Mouse (Mus musculus): ENCODE results near the gene Gabrp. TPM values are rescaled to one million over a fixed set of nuclear protein-coding genes. Genes with fewer than 3 reads are reported as not detected.

The Gabrp gene
- total and polyA plus RNA-seq, 2 experiments from 2014 or later, result not detected

DNA sequence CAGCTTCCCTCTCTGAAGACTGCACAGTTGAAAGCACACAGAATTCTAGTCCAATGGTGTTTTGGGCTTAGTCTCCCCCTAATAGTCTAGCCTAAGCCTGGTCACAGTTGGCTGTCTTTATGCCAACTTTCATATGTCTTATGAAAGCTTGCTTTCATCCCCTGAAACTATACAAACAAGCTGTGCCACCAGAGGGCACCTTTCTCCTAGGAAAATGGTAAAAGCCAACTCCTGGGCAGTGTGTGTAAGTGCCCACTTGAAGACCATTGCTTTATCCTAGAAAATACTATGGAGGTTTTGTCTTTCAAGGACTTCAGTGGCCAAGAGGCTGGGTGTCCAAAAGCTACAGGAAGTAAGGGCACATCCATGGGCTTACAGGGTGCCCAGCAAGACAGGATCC is 8.3 kb downstream of the Gabrp start:
- Histone ChIP-seq H3K4me1 (ENCODE audit: control insufficient read depth, insufficient read depth) (no peaks in the 10 kb centered on the region), H3K36me3 (replicated peaks; ENCODE audit: control insufficient read depth, insufficient read depth, low read length) (no peaks in the 10 kb centered on the region), H3K9ac (replicated peaks; ENCODE audit: low read depth, low read length) (no peak overlapping the region), H3K9me3 (replicated peaks; ENCODE audit: control insufficient read depth, low read length) (no peaks in the 10 kb centered on the region), H3K27me3 (ENCODE audit: control insufficient read depth, insufficient read depth, low read length) (no peaks in the 10 kb centered on the region), H3K27ac (ENCODE audit: low read depth) (no peak overlapping the region), H3K4me2 (ENCODE audit: low read depth, low read length) (no peak overlapping the region), H3K4me3 (ENCODE audit: low read depth, low read length) (no peak overlapping the region)
- TF ChIP-seq EP300 (IDR thresholded peaks at IDR 0.05; ENCODE audit: low read depth), result no peak
- peak; percentile 17 for TF ChIP-seq CTCF (IDR thresholded peaks at IDR 0.05; ENCODE audit: low read depth)
- DNase-seq (ENCODE audit: low spot score), result no peak
- no peak for ATAC-seq (ENCODE audit: insufficient read depth, low read depth)

DNA sequence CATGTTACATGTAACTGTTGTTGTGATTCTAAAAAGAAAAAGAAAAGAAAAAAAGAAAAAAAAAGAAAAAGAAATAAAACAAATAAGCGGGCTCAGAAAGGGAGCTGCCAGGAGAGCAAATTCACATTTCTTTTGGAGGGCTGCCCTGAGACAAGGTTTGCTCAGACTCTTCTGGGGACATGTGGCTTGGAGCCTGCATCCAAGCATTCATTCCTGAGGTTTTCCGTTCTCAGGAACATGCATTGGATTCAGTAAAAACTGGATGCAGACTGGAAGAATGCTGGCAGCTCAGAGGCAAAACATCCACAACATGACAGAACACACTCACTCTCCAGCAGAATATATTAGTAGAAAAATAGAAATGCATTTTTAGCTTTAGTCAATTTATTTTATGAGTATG is 14.8 kb downstream of the Gabrp start:
- TF ChIP-seq EP300 (IDR thresholded peaks at IDR 0.05; ENCODE audit: low read depth) (no peak), CTCF (IDR thresholded peaks at IDR 0.05; ENCODE audit: low read depth) (no peak)
- H3K4me2 ChIP-seq (ENCODE audit: low read depth, low read length), result no peak overlapping the region
- no peaks in the 10 kb centered on the region for H3K9me3 ChIP-seq (replicated peaks; ENCODE audit: control insufficient read depth, low read length)
- no peak overlapping the region for H3K27ac ChIP-seq (ENCODE audit: low read depth)
- H3K4me1 ChIP-seq (ENCODE audit: control insufficient read depth, insufficient read depth), result no peaks in the 10 kb centered on the region
- ATAC-seq (ENCODE audit: insufficient read depth, low read depth) (no peak), DNase-seq (ENCODE audit: low spot score) (no peak)
- no peak overlapping the region for H3K9ac ChIP-seq (replicated peaks; ENCODE audit: low read depth, low read length)
- no peaks in the 10 kb centered on the region for H3K27me3 ChIP-seq (ENCODE audit: control insufficient read depth, insufficient read depth, low read length)
- H3K36me3 ChIP-seq (replicated peaks; ENCODE audit: control insufficient read depth, insufficient read depth, low read length), result no peaks in the 10 kb centered on the region
- 71% methylated on average over 2 of the region's 2 CpGs for WGBS
- no peak overlapping the region for H3K4me3 ChIP-seq (ENCODE audit: low read depth, low read length)

DNA sequence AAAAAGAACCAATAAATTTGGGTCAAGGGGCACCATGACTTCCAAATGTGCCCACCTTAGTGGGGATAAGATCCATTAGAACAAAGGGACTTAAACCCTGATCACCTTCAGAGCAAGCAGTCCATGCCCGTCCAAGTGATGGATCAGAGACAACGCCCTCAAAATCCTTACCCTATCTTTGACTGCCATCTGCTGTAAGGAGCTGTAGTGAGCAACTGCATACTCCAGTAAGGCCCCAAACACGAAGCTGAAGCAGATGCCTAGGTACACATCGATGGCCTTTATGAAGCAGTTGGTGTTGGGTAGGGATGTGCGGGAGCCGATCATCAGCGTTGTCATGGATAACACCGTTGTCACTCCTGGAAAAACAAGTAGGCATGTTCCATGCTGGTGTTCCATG is 24.6 kb downstream of the Gabrp start:
- no peaks in the 10 kb centered on the region for H3K27me3 ChIP-seq (ENCODE audit: control insufficient read depth, insufficient read depth, low read length)
- H3K27ac ChIP-seq (ENCODE audit: low read depth), result no peak overlapping the region
- H3K4me2 ChIP-seq (ENCODE audit: low read depth, low read length), result no peak overlapping the region
- H3K4me1 ChIP-seq (ENCODE audit: control insufficient read depth, insufficient read depth), result no peaks in the 10 kb centered on the region
- no peak for ATAC-seq (ENCODE audit: insufficient read depth, low read depth)
- no peaks in the 10 kb centered on the region for H3K36me3 ChIP-seq (replicated peaks; ENCODE audit: control insufficient read depth, insufficient read depth, low read length)
- TF ChIP-seq CTCF (IDR thresholded peaks at IDR 0.05; ENCODE audit: low read depth), result peak; percentile 38
- no peak for TF ChIP-seq EP300 (IDR thresholded peaks at IDR 0.05; ENCODE audit: low read depth)
- no peaks in the 10 kb centered on the region for H3K9me3 ChIP-seq (replicated peaks; ENCODE audit: control insufficient read depth, low read length)
- no peak for DNase-seq (ENCODE audit: low spot score)
- 72% methylated on average over 8 of the region's 8 CpGs for WGBS
- H3K4me3 ChIP-seq (ENCODE audit: low read depth, low read length), result no peak overlapping the region
- no peak overlapping the region for H3K9ac ChIP-seq (replicated peaks; ENCODE audit: low read depth, low read length)

DNA sequence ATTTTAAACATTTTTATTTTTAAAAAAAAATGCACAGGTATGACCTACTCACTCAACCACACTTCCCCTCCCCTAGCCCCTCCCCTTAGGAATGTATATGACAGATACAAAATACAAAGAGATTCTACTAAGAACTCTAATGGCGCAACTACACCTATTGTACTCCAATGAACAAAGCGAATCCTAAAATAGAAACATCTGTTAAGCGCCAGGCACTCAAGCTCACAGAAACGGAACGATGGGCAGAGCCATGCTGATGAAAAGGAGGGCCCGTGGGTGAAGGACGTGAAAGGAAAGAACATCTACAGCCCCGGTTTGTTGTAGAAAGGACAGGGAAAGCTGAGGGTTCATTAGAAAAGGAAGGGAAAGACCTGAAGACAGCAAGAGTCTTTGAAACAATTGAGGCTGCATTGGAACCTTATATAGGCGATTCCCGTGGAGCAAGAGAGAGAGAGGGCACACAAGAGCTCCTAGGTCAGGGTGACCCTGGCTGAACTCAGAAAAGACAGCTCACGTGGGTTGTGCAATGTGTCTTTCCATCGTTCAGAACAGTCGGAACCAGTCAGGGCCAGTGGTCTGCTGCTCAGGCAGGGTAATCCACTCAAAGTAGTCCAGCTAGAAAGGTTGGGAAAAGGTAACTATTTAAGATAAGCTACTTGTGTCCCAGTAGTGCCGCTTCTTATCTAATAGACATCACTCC is 27.7 kb downstream of the Gabrp start:
- 39% methylated on average over 14 of the region's 14 CpGs for WGBS
- Histone ChIP-seq H3K4me3 (ENCODE audit: low read depth, low read length) (no peak overlapping the region), H3K27me3 (ENCODE audit: control insufficient read depth, insufficient read depth, low read length) (no peaks in the 10 kb centered on the region), H3K4me2 (ENCODE audit: low read depth, low read length) (peak overlapping the region; percentile 22), H3K27ac (ENCODE audit: low read depth) (no peak overlapping the region), H3K4me1 (ENCODE audit: control insufficient read depth, insufficient read depth) (no peaks in the 10 kb centered on the region), H3K9ac (replicated peaks; ENCODE audit: low read depth, low read length) (no peak overlapping the region), H3K9me3 (replicated peaks; ENCODE audit: control insufficient read depth, low read length) (no peaks in the 10 kb centered on the region), H3K36me3 (replicated peaks; ENCODE audit: control insufficient read depth, insufficient read depth, low read length) (no peaks in the 10 kb centered on the region)
- peak; percentile 39; the same call in 1 of the 2 replicates for ATAC-seq (ENCODE audit: insufficient read depth, low read depth)
- TF ChIP-seq CTCF (IDR thresholded peaks at IDR 0.05; ENCODE audit: low read depth) (no peak), EP300 (IDR thresholded peaks at IDR 0.05; ENCODE audit: low read depth) (no peak)
- DNase-seq (ENCODE audit: low spot score), result peak; percentile 7

DNA sequence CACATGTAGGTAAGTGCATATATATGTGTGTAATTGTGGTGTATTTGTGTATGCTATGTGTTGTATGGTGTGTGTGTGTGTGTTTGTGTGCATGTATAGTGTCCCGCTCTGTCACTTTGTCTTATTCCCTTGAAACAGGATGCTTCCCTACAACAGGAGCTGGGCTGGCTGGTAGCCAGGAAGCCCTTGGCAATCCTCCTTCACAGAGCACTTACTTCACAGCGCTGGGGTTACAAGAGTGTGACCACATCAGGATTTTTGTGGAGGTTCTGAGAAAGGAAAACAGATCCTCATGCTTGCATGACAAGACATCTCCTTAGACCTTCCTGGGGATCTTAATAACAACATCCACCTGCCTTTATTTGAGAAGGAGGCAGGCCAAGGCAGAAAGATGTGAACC is 31.4 kb downstream of the Gabrp start:
- 35% methylated on average over 2 of the region's 2 CpGs for WGBS
- ATAC-seq (ENCODE audit: insufficient read depth, low read depth) (no peak), DNase-seq (ENCODE audit: low spot score) (no peak)
- no peak overlapping the region for H3K4me2 ChIP-seq (ENCODE audit: low read depth, low read length)
- H3K27ac ChIP-seq (ENCODE audit: low read depth), result no peak overlapping the region
- H3K9ac ChIP-seq (replicated peaks; ENCODE audit: low read depth, low read length), result no peak overlapping the region
- no peaks in the 10 kb centered on the region for H3K36me3 ChIP-seq (replicated peaks; ENCODE audit: control insufficient read depth, insufficient read depth, low read length)
- no peak overlapping the region for H3K4me3 ChIP-seq (ENCODE audit: low read depth, low read length)
- TF ChIP-seq CTCF (IDR thresholded peaks at IDR 0.05; ENCODE audit: low read depth) (no peak), EP300 (IDR thresholded peaks at IDR 0.05; ENCODE audit: low read depth) (no peak)
- H3K9me3 ChIP-seq (replicated peaks; ENCODE audit: control insufficient read depth, low read length), result no peaks in the 10 kb centered on the region
- H3K4me1 ChIP-seq (ENCODE audit: control insufficient read depth, insufficient read depth), result no peaks in the 10 kb centered on the region
- no peaks in the 10 kb centered on the region for H3K27me3 ChIP-seq (ENCODE audit: control insufficient read depth, insufficient read depth, low read length)

DNA sequence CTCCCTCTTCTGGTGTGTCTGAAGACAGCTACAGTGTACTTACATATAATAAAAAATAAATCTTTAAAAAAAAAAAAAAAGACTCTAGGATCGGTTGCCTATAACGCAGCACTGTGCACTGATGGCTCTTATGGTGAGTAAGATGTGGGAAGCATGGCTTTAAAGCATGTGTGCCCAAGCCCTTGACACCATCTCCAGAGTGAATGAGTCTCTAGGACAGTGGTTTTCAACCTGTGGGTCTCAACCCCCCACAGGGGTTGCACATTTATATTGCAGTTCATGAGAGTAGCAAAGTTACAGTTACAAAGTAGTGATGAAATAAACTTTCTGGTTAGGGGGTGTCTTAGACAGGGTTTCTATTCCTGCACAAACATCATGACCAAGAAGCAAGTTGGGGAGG is 33.8 kb downstream of the Gabrp start:
- Histone ChIP-seq H3K27me3 (ENCODE audit: control insufficient read depth, insufficient read depth, low read length) (no peaks in the 10 kb centered on the region), H3K4me3 (ENCODE audit: low read depth, low read length) (no peak overlapping the region), H3K36me3 (replicated peaks; ENCODE audit: control insufficient read depth, insufficient read depth, low read length) (no peaks in the 10 kb centered on the region), H3K27ac (ENCODE audit: low read depth) (no peak overlapping the region), H3K4me1 (ENCODE audit: control insufficient read depth, insufficient read depth) (no peaks in the 10 kb centered on the region), H3K9ac (replicated peaks; ENCODE audit: low read depth, low read length) (no peak overlapping the region), H3K4me2 (ENCODE audit: low read depth, low read length) (no peak overlapping the region), H3K9me3 (replicated peaks; ENCODE audit: control insufficient read depth, low read length) (no peaks in the 10 kb centered on the region)
- no peak for ATAC-seq (ENCODE audit: insufficient read depth, low read depth)
- 94% methylated on average over 2 of the region's 2 CpGs for WGBS
- TF ChIP-seq EP300 (IDR thresholded peaks at IDR 0.05; ENCODE audit: low read depth) (no peak), CTCF (IDR thresholded peaks at IDR 0.05; ENCODE audit: low read depth) (no peak)
- no peak for DNase-seq (ENCODE audit: low spot score)

All from heart, postnatal 0 days (tissue).